Mouse (Mus musculus) adrenal gland, adult 2 months (tissue): ENCODE results near the gene Jmjd1c. TPM values are rescaled to one million over a fixed set of nuclear protein-coding genes. Genes with fewer than 3 reads are reported as not detected.
A peak's percentile ranks its signal among the peaks of the same experiment; 100 is the strongest.

ENCODE experiments used
- DNase-seq: peaks from one replicate; pipeline ENCODE4 v3.0.0; 2021
- polyA plus RNA-seq: library from polyadenylated mRNA; depleted of rRNA; stranded (reverse); fragments of >200 nt; gene quantifications from 2 replicates; pipeline ENCODE4 v1.2.3, GENCODE M21; 2012
- total RNA-seq, 2 experiments: library from RNA; stranded (reverse); gene quantifications; 2 replicates each; pipeline ENCODE4 v1.2.3; 2021

Gene Jmjd1c
- total and polyA plus RNA-seq, 3 experiments, result 15.9 to 53.7 (median 45.0) TPM

DNA sequence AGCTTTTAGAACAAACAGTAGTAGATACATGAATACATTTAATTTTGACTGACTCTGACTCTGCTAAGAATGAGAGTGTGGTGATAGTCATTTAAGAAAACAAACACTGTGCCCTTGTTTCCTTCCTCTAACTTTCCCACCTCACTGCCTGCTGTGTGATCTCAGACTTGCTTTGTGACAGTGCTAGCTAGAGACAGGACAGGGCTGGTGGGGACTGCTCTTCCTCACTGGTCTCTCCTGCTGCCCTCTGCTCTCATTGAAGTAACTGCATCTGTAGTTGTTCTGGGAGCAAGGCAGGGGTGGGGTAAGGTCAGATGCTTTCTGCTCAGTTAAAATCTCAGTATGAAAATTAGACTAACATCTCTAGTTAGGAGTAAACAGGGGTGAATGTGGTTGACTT is 93.1 kb downstream of the Jmjd1c start:
- no peak for DNase-seq

- DNase-seq, result peak; percentile 25
These were observed 94.3 kb downstream of the Jmjd1c start for GRCm38 (mm10) chr10:67190261-67190660.

GRCm38 (mm10) chr10:67192366-67192765 is 96.4 kb downstream of the Jmjd1c start:
- DNase-seq, result no peak

GRCm38 (mm10) chr10:67193003-67193652 is 97.2 kb downstream of the Jmjd1c start:
- no peak for DNase-seq

- DNase-seq, result no peak
These were observed 98.1 kb downstream of the Jmjd1c start for GRCm38 (mm10) chr10:67194046-67194445.

DNA sequence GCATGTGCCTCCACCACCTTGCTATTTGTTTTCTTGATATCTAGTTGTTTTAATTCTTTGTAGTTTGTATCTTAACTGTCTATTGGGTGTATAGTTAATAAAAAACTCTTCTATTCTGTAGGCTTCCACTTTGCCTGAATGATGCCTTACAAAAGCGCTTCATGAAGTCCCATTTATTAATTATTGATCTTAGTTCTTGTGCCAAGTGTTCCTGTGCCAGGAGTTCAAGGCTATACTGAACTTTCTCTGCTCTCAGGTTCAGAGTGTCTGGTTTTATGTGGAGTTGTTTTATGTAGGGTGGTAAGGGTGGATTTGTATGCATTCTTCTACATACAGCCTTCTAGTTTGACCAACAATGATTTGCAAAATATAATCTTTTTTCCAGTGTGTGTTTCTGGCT is 99.7 kb downstream of the Jmjd1c start:
- DNase-seq, result no peak

- no peak for DNase-seq
These were observed 101.3 kb downstream of the Jmjd1c start for GRCm38 (mm10) chr10:67197186-67197585.

GRCm38 (mm10) chr10:67197829-67198228 is 101.9 kb downstream of the Jmjd1c start:
- DNase-seq, result no peak

DNA sequence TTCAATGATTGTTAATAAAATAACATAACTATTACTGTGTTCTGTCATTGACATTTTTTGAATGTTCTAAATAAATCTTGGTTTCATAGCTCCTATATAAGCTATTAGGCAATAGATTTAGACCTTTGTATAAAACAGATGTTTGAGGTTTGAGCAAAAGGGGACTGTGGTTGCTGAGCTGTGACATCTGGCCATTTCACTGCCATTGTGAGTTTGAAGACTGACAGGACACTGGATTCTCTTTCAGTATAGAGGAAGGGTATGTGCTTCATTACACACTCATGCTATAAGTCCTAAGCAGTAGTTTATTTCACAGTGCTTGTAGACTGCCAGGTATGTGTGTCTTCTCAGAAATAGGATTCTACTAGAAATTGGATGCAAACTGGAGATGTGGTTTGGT is 105.8 kb downstream of the Jmjd1c start:
- DNase-seq, result no peak

DNA sequence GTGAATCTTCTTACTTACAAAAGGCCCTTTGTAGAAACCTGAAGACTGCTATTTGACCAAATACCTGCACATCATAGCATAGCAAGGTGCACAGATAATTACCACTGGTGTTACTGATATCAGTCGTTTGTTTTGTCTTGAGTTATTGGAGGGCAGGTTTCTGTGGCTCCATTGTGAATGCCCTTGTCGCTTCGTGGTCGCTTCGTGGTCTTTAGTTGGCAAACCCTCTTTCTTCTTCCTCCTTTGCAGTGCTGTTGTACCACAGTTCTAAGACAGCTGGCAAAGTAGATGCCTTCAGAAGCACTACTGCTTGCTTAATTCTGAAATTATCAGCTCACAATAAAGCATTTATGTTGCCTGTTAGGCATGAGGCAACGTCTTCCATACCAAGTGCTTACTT is 106.5 kb downstream of the Jmjd1c start:
- no peak for DNase-seq

DNA sequence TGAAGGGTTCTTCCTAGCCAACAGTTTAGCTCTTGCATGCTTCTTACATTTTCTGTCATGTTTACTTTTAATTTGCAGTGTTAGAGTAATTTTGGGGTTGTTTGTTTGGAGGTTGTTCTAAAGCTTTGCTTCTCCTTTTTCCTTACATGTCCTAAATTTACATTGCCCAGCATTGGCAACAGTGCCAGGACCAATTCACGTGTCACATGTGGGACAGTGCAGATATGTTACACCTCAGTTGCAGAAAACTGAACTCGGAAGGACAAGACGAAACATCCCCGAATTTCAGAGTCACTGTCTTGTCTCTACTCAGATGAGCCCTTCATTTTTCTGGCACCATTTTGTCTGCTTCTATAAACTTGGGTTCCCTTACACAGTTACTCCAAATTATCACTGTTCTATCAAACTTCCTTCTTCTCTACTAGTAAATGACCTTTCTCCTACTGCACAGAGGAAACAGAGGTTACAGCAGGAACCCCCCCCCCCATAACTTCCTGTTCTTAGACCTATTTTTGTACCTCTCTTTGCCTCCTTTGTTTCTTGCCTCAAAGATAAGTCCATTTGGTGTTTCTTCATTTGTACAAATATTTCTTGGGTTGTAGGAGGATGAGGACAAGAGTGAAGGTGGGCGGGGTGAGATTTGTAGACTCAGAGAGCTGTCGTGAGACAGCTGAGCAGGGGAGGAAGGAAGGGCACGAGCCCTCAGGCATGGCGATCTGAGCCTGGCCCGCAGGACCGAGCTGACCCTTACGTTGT is 108.9 kb downstream of the Jmjd1c start:
- peak; percentile 37 for DNase-seq

GRCm38 (mm10) chr10:67207931-67208330 is 112.0 kb downstream of the Jmjd1c start:
- DNase-seq, result peak; percentile 35

DNA sequence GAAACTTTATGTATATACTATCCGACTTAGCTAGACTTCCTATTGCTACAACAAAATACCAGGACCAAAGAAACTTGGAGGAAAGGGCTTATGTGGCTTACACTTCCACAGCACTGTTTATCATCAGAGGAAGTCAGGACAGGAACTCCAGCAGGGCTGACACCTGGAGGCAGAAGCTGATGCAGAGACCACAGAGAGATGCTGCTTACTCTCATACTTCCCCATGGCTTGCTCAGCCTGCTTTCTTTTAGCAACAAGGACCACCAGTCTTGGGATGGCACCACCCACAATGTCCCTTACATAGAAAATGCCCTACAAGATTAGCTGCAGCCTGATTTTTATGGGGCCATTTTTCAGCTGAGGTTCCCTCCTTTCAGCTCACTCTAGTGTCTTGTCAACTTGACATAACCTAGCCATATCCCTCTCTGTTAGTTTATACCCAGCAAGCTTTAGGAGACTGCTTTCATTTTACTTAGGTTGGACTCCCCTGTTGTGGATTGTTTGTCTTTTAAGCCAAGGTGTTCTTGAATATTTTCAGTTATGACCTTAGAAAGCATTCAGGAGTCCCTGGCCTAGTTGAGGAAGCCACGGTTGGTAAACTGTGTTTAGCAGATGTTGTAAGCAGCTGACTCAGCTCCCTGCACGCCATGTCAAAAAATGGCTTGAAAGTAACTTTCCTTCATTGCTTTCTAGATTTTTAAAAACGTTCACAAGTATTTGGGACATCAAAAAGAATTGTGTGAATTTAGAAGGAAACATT is 114.2 kb downstream of the Jmjd1c start:
- DNase-seq, result peak; percentile 30

DNA sequence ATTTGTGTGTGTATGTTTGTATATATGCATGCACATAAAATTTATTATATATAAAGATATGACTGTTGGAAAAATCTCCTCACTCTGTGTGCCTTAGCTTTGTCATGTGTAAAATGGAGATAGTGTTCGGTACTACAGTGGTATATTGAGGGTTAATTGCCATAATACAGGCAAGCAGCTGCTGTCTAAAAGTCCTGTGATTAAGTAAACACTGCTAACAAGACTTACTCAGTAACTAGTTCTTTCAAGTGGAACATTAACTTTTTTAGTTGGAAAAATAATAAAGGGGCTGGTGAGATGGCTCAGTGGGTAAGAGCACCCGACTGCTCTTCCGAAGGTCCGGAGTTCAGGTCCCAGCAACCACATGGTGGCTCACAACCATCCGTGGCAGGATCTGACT is 116.1 kb downstream of the Jmjd1c start:
- no peak for DNase-seq

DNA sequence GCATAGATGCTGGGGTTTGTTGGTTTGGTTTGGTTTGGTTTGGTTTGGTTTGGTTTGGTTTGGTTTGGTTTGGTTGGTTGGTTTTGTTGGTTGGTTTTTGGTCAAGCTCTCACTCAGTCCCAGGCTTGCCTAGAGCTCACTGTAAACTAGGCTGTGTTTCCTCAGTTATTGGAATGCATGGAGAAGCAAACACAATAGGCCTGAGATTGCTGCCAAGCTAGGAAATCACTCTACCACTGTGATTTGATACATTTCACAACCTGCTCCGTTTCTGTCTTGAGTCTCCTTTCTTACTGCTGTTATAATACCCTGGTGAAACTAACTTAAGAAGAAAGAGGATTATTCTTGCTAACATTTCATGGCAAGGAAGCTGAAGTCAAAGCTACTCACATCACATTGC is 117.8 kb downstream of the Jmjd1c start:
- no peak for DNase-seq

- no peak for DNase-seq
These were observed 119.2 kb downstream of the Jmjd1c start for GRCm38 (mm10) chr10:67215133-67215532.

DNA sequence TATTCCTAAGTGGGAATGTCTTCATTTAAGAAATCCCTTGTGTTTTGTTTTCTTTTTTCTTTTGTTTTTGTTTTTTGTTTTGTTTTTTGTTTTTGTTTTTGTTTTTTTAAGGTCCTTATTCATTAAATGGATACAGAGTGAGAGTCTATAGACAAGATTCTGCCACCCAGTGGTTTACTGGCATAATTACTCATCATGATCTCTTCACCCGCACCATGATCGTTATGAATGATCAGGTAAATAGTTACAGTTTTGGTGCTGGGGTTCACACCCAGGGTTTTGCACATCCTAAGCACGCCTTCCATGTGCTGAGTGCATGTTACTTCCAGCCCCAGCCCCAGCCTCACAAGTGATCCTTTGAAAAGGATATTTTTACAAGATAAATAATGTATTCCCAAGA is 120.9 kb downstream of the Jmjd1c start:
- no peak for DNase-seq

GRCm38 (mm10) chr10:67218873-67219565 is 123.1 kb downstream of the Jmjd1c start:
- no peak for DNase-seq

DNA sequence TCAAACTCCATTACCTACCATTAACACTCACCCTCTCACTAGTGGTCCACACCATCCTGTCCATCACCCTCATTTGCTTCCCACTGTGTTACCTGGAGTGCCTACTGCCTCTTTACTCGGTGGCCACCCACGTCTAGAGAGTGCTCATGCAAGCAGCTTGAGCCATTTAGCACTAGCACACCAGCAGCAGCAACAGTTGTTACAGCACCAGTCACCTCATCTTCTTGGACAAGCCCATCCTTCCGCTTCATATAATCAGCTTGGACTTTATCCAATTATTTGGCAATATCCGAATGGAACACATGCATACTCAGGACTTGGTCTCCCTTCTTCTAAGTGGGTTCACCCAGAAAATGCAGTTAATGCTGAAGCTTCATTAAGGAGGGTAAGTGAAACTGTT is 124.3 kb downstream of the Jmjd1c start:
- no peak for DNase-seq

GRCm38 (mm10) chr10:67221284-67221683 is 125.4 kb downstream of the Jmjd1c start:
- no peak for DNase-seq

GRCm38 (mm10) chr10:67223942-67224341 is 128.0 kb downstream of the Jmjd1c start:
- DNase-seq, result no peak

GRCm38 (mm10) chr10:67225528-67225927 is 129.6 kb downstream of the Jmjd1c start:
- DNase-seq, result no peak
